30 mouse cellular contexts compared by ENCODE assay signal in the genomic region with DNA sequence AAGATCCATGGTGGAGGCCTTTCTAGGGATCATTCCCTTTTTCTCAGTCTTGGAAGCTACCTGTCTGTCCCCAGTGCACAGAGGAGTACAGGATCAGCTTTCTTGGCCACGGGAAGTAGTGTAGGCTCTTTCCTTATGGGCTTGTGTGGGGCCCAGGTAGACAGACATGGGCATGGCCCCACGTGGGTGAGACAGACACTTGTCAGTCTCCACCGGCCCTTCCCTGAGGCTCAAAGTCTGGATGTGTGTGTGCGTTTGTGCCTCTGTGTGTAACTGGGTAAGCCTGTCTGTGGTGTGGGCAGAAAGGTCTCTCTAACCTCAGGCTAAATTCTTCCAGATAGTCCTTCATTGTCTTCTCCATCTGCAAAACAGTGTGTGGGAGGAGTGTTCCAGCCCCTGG. TPM values are rescaled to one million over a fixed set of nuclear protein-coding genes. Genes with fewer than 3 reads are reported as not detected.
DNase-seq lines count a peak whose midpoint lies in the region; ATAC-seq and TF ChIP-seq lines count a peak whose summit lies in the region.
"Had no signal": no experiment of that assay in that cellular context is flagged by ENCODE, and none has a peak within 500 bp of the region (broad histone marks: within the 10 kb centered on the region; RNA-seq: fewer than 3 reads in every experiment).

No protein-coding gene starts in this region.

- H3K36me3 ChIP-seq in kidney, embryonic 15.5 days: no peaks in the 10 kb centered on the region
- no peaks in the 10 kb centered on the region for H3K36me3 ChIP-seq in liver, postnatal 0 days (replicated peaks; ENCODE audit: insufficient read depth, low read length)
- H3K36me3 ChIP-seq in embryonic facial prominence, embryonic 13.5 days: no peaks in the 10 kb centered on the region
- H3K36me3 ChIP-seq in heart, embryonic 11.5 days (ENCODE audit: control insufficient read depth, insufficient read depth, low read length): no peaks in the 10 kb centered on the region
- H3K36me3 ChIP-seq: heart, embryonic 15.5 days; neural tube, embryonic 15.5 days had no signal

- TF ChIP-seq EP300 in liver, postnatal 0 days (IDR thresholded peaks at IDR 0.05; ENCODE audit: low read depth): no peak

- no peak for ATAC-seq in kidney, embryonic 15.5 days (replicated peaks; ENCODE audit: low FRiP score)
- no peak for ATAC-seq in liver, postnatal 0 days
- no peak for ATAC-seq in embryonic facial prominence, embryonic 13.5 days (ENCODE audit: insufficient number of reproducible peaks, insufficient read depth, low FRiP score, low TSS enrichment, low read depth)
- no peak for ATAC-seq in megakaryocyte progenitor cell, adult 5-6 weeks (replicated peaks; ENCODE audit: poor library complexity)
- ATAC-seq in heart, embryonic 11.5 days (replicated peaks; ENCODE audit: insufficient number of reproducible peaks, low FRiP score, low TSS enrichment): no peak
- ATAC-seq: CD4-positive, CD25-positive, alpha-beta regulatory T cell, adult 4 months; forebrain, embryonic 13.5 days; inflammation-experienced regulatory T-cells, adult 6 months had no signal

- peaks cover 15% of the 10 kb centered on the region for H3K4me1 ChIP-seq in kidney, embryonic 15.5 days
- peaks cover 5% of the 10 kb centered on the region for H3K4me1 ChIP-seq in liver, postnatal 0 days (ENCODE audit: insufficient read depth)
- H3K4me1 ChIP-seq in embryonic facial prominence, embryonic 13.5 days: peaks cover 17% of the 10 kb centered on the region
- no peaks in the 10 kb centered on the region for H3K4me1 ChIP-seq in heart, embryonic 11.5 days (ENCODE audit: control insufficient read depth, insufficient read depth, low read length)

- H3K9ac ChIP-seq in kidney, embryonic 15.5 days: no peak overlapping the region
- peak overlapping the region; percentile 34 for H3K9ac ChIP-seq in liver, postnatal 0 days (replicated peaks)
- H3K9ac ChIP-seq in embryonic facial prominence, embryonic 13.5 days: peak overlapping the region; percentile 21; the same call in 1 of the 2 replicates
- H3K9ac ChIP-seq in heart, embryonic 11.5 days (ENCODE audit: low read depth, low read length): no peak overlapping the region
- H3K9ac ChIP-seq: forebrain, embryonic 13.5 days; heart, embryonic 15.5 days; hindbrain, embryonic 14.5 days; liver, embryonic 14.5 days; neural tube, embryonic 15.5 days had no signal

- no peaks in the 10 kb centered on the region for H3K27me3 ChIP-seq in kidney, embryonic 15.5 days
- H3K27me3 ChIP-seq in liver, postnatal 0 days (ENCODE audit: insufficient read depth, low read length): 0 out of 2 replicates have a peak, but pooled peaks cover 2% of the 10 kb centered on the region
- peaks cover 3% of the 10 kb centered on the region; the same call in 1 of the 2 replicates for H3K27me3 ChIP-seq in embryonic facial prominence, embryonic 13.5 days
- no peaks in the 10 kb centered on the region for H3K27me3 ChIP-seq in heart, embryonic 11.5 days (ENCODE audit: control insufficient read depth, insufficient read depth, low read length)
- H3K27me3 ChIP-seq: heart, embryonic 15.5 days had no signal

- H3K9me3 ChIP-seq in kidney, embryonic 15.5 days (replicated peaks): no peaks in the 10 kb centered on the region
- no peaks in the 10 kb centered on the region for H3K9me3 ChIP-seq in liver, postnatal 0 days (ENCODE audit: low read length)
- no peaks in the 10 kb centered on the region for H3K9me3 ChIP-seq in embryonic facial prominence, embryonic 13.5 days
- no peaks in the 10 kb centered on the region for H3K9me3 ChIP-seq in heart, embryonic 11.5 days (replicated peaks; ENCODE audit: control insufficient read depth, low read length)
- H3K9me3 ChIP-seq: forebrain, embryonic 13.5 days; heart, embryonic 15.5 days; neural tube, embryonic 15.5 days had no signal

- peak overlapping the region; percentile 41; the same call in 1 of the 2 replicates for H3K27ac ChIP-seq in kidney, embryonic 15.5 days
- peak overlapping the region; percentile 55 for H3K27ac ChIP-seq in liver, postnatal 0 days (ENCODE audit: low read depth)
- H3K27ac ChIP-seq in embryonic facial prominence, embryonic 13.5 days: peak overlapping the region; percentile 0; the same call in 1 of the 2 replicates
- no peak overlapping the region for H3K27ac ChIP-seq in heart, embryonic 11.5 days (ENCODE audit: low read depth, low read length)
- H3K27ac ChIP-seq: forebrain, embryonic 13.5 days; gastrocnemius, adult 2 months; heart, embryonic 15.5 days; hindbrain, embryonic 14.5 days; left cerebral cortex, adult 2 months; liver, embryonic 14.5 days; neural tube, embryonic 15.5 days had no signal

- no peak overlapping the region for H3K4me2 ChIP-seq in kidney, embryonic 15.5 days
- no peak overlapping the region for H3K4me2 ChIP-seq in liver, postnatal 0 days (ENCODE audit: low read depth, low read length)
- H3K4me2 ChIP-seq in embryonic facial prominence, embryonic 13.5 days: no peak overlapping the region
- no peak overlapping the region for H3K4me2 ChIP-seq in heart, embryonic 11.5 days
- H3K4me2 ChIP-seq: forebrain, embryonic 13.5 days; heart, embryonic 15.5 days; hindbrain, embryonic 14.5 days; neural tube, embryonic 15.5 days had no signal

- no peak for TF ChIP-seq CTCF in liver, postnatal 0 days (IDR thresholded peaks at IDR 0.05; ENCODE audit: low read depth)

- WGBS in kidney, embryonic 15.5 days: 54% methylated on average over 4 of the region's 4 CpGs
- WGBS in liver, postnatal 0 days (ENCODE audit: insufficient replicate concordance): 60% methylated on average over 4 of the region's 4 CpGs
- 40% methylated on average over 4 of the region's 4 CpGs for WGBS in embryonic facial prominence, embryonic 13.5 days
- 66% methylated on average over 4 of the region's 4 CpGs for WGBS in heart, embryonic 11.5 days (ENCODE audit: insufficient replicate concordance)

- no peak overlapping the region for H3K4me3 ChIP-seq in kidney, embryonic 15.5 days (replicated peaks)
- no peak overlapping the region for H3K4me3 ChIP-seq in liver, postnatal 0 days (ENCODE audit: low read depth, low read length)
- H3K4me3 ChIP-seq in embryonic facial prominence, embryonic 13.5 days: no peak overlapping the region
- no peak overlapping the region for H3K4me3 ChIP-seq in heart, embryonic 11.5 days (ENCODE audit: low read depth, low read length)
- H3K4me3 ChIP-seq: erythroblast, embryonic 14.5 days; forebrain, embryonic 13.5 days; gastrocnemius, adult 2 months; heart, embryonic 15.5 days; left cerebral cortex, adult 2 months; neural tube, embryonic 15.5 days had no signal

- DNase-seq in kidney, postnatal 10 days: no peak
- DNase-seq in liver, postnatal 0 days: no peak
- DNase-seq in liver: no peak
- peak; percentile 50 for DNase-seq in Muller cell, postnatal 12 days (ENCODE audit: inconsistent ontology term)
- DNase-seq: cerebellum, adult 11 months; cerebellum, adult 9-11 months; gastrocnemius, adult 2 months; heart, postnatal 36 days; left cerebral cortex, postnatal 4 days; lung, postnatal 14 days; right cerebral cortex, adult 18-20 months; right cerebral cortex, postnatal 4 days; thymus, adult 18-20 months; thymus, postnatal 4 days had no signal

RNA-seq across cellular contexts. Expression of a gene that starts 17.7 kb away (rescaled TPM):
- polyA plus RNA-seq in kidney, embryonic 15.5 days (2015; fragmentation: Nextera tagmentation; extraction: Ambion mirVana): 9.3 and 11.9 TPM in 2 replicates
- polyA plus RNA-seq in liver, postnatal 0 days (2015; fragmentation: Nextera tagmentation; extraction: Ambion mirVana): not detected in 2 replicates
- polyA plus RNA-seq in embryonic facial prominence, embryonic 13.5 days (2015; fragmentation: Nextera tagmentation; extraction: Ambion mirVana): 22.6 and 26.6 TPM in 2 replicates
- not detected in 2 replicates for total RNA-seq in megakaryocyte progenitor cell, adult 5-6 weeks (2015)
- total RNA-seq in megakaryocyte progenitor cell, adult 5-6 weeks (2017): not detected in 2 replicates
- 1.9 TPM in 2 replicates for polyA plus RNA-seq in heart, embryonic 11.5 days (2014; fragmentation: Nextera tagmentation; extraction: Ambion mirVana)
- total RNA-seq: common myeloid progenitor, adult 5-6 weeks; gastrocnemius, adult 2 months; gastrocnemius, postnatal 4 days; heart, postnatal 36 days; megakaryocyte-erythroid progenitor cell, adult 5-6 weeks had no signal
- polyA plus RNA-seq: CD4-positive, CD25-positive, alpha-beta regulatory T cell, adult 4 months; erythroblast, embryonic 14.5 days; inflammation-experienced regulatory T-cells, adult 6 months had no signal

RNA-seq across cellular contexts. Expression of a gene that starts 24.2 kb away (rescaled TPM):
- polyA plus RNA-seq in kidney, embryonic 15.5 days (2015; fragmentation: Nextera tagmentation; extraction: Ambion mirVana): 66.0 and 66.6 TPM in 2 replicates
- 22.1 and 27.8 TPM in 2 replicates for polyA plus RNA-seq in liver, postnatal 0 days (2015; fragmentation: Nextera tagmentation; extraction: Ambion mirVana)
- polyA plus RNA-seq in embryonic facial prominence, embryonic 13.5 days (2015; fragmentation: Nextera tagmentation; extraction: Ambion mirVana): 40.7 and 43.1 TPM in 2 replicates
- total RNA-seq in megakaryocyte progenitor cell, adult 5-6 weeks (2015): 0.62 TPM in 1 of 2 replicates, not detected in the other
- total RNA-seq in megakaryocyte progenitor cell, adult 5-6 weeks (2017): 0.17 TPM in 1 of 2 replicates, not detected in the other
- 29.9 and 33.0 TPM in 2 replicates for polyA plus RNA-seq in heart, embryonic 11.5 days (2014; fragmentation: Nextera tagmentation; extraction: Ambion mirVana)
- total RNA-seq: common myeloid progenitor, adult 5-6 weeks; megakaryocyte-erythroid progenitor cell, adult 5-6 weeks had no signal
- polyA plus RNA-seq: CD4-positive, CD25-positive, alpha-beta regulatory T cell, adult 4 months; inflammation-experienced regulatory T-cells, adult 6 months had no signal

RNA-seq across cellular contexts. Expression of a gene that starts 32.7 kb away (rescaled TPM):
- polyA plus RNA-seq in kidney, embryonic 15.5 days (2015; fragmentation: Nextera tagmentation; extraction: Ambion mirVana): 29.8 and 31.5 TPM in 2 replicates
- 0.36 and 0.56 TPM in 2 replicates for polyA plus RNA-seq in liver, postnatal 0 days (2015; fragmentation: Nextera tagmentation; extraction: Ambion mirVana)
- 46.5 and 50.1 TPM in 2 replicates for polyA plus RNA-seq in embryonic facial prominence, embryonic 13.5 days (2015; fragmentation: Nextera tagmentation; extraction: Ambion mirVana)
- 0.17 and 0.64 TPM in 2 replicates for total RNA-seq in megakaryocyte progenitor cell, adult 5-6 weeks (2015)
- 0.27 TPM in 1 of 2 replicates, not detected in the other for total RNA-seq in megakaryocyte progenitor cell, adult 5-6 weeks (2017)
- polyA plus RNA-seq in heart, embryonic 11.5 days (2014; fragmentation: Nextera tagmentation; extraction: Ambion mirVana): 9.3 and 10.2 TPM in 2 replicates
- total RNA-seq: megakaryocyte-erythroid progenitor cell, adult 5-6 weeks had no signal
- polyA plus RNA-seq: CD4-positive, CD25-positive, alpha-beta regulatory T cell, adult 4 months; erythroblast, embryonic 14.5 days had no signal

RNA-seq across cellular contexts. Expression of a gene that starts 34.7 kb away (rescaled TPM):
- polyA plus RNA-seq in kidney, embryonic 15.5 days (2015; fragmentation: Nextera tagmentation; extraction: Ambion mirVana): 58.0 and 59.9 TPM in 2 replicates
- polyA plus RNA-seq in liver, postnatal 0 days (2015; fragmentation: Nextera tagmentation; extraction: Ambion mirVana): 18.3 and 19.6 TPM in 2 replicates
- 67.4 and 68.6 TPM in 2 replicates for polyA plus RNA-seq in embryonic facial prominence, embryonic 13.5 days (2015; fragmentation: Nextera tagmentation; extraction: Ambion mirVana)
- 70.1 and 72.0 TPM in 2 replicates for total RNA-seq in megakaryocyte progenitor cell, adult 5-6 weeks (2015)
- total RNA-seq in megakaryocyte progenitor cell, adult 5-6 weeks (2017): 49.4 and 65.0 TPM in 2 replicates
- polyA plus RNA-seq in heart, embryonic 11.5 days (2014; fragmentation: Nextera tagmentation; extraction: Ambion mirVana): 37.5 and 40.9 TPM in 2 replicates

RNA-seq across cellular contexts. Expression of a gene that starts 44.7 kb away (rescaled TPM):
- 73.4 and 84.3 TPM in 2 replicates for polyA plus RNA-seq in kidney, embryonic 15.5 days (2015; fragmentation: Nextera tagmentation; extraction: Ambion mirVana)
- polyA plus RNA-seq in liver, postnatal 0 days (2015; fragmentation: Nextera tagmentation; extraction: Ambion mirVana): 9.1 and 9.2 TPM in 2 replicates
- polyA plus RNA-seq in embryonic facial prominence, embryonic 13.5 days (2015; fragmentation: Nextera tagmentation; extraction: Ambion mirVana): 50.8 and 52.6 TPM in 2 replicates
- 35.8 and 53.0 TPM in 2 replicates for total RNA-seq in megakaryocyte progenitor cell, adult 5-6 weeks (2015)
- total RNA-seq in megakaryocyte progenitor cell, adult 5-6 weeks (2017): 38.7 and 49.8 TPM in 2 replicates
- polyA plus RNA-seq in heart, embryonic 11.5 days (2014; fragmentation: Nextera tagmentation; extraction: Ambion mirVana): 23.3 and 25.9 TPM in 2 replicates

Comparison
In these comparisons a context has a peak if more than half of its experiments do, and no peak if none do; other contexts are left out.
1. H3K9ac ChIP-seq: peak in liver, postnatal 0 days (single experiment) and embryonic facial prominence, embryonic 13.5 days (single experiment); none in kidney, embryonic 15.5 days (single experiment) and heart, embryonic 11.5 days (single experiment).